Mouse (Mus musculus) G1E-ER4 (cell line): Measurements from ENCODE around the gene Asap3. TPM values are rescaled to one million over a fixed set of nuclear protein-coding genes. Genes with fewer than 3 reads are reported as not detected.

Source experiments
- GATA1 ChIP-seq: IDR thresholded peaks from one replicate; pipeline ENCODE4 v1.8.0; 2012; ENCODE audit warnings: low read length, inconsistent platforms
- polyA plus RNA-seq: library from polyadenylated mRNA; stranded (reverse); fragments of >175 nt; gene quantifications from 2 replicates; pipeline ENCODE4 v1.2.3, GENCODE M21; 2012

Gene Asap3
- polyA plus RNA-seq, 1 experiment = 0.08 TPM

DNA sequence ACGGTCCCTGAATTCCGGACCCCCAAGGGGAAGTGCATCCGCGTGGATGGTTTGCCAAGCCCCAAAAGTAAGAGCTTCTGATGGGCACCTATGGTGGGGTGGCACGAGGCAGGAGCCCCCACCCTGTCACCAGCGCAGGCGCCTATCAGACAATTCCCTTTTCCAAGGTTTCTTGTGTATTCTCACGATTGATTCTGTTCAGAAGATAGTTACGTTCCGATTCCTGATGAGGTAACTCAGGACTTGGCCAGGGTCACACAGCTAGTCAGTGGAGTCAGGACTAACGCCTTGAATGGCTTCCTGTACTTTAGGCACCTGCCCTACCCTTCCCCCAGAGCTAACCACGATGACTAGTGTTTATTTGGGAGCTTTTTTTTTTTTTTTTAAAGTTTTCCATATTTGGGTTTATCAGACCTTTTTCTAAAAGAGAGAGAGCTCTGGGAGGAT, 27.7 kb upstream of the Asap3 start:
- TF ChIP-seq GATA1 = no peak

- TF ChIP-seq GATA1 = no peak
Observed at GRCm38 (mm10) chr4:136179456-136179855, 26.7 kb upstream of the Asap3 start.

DNA sequence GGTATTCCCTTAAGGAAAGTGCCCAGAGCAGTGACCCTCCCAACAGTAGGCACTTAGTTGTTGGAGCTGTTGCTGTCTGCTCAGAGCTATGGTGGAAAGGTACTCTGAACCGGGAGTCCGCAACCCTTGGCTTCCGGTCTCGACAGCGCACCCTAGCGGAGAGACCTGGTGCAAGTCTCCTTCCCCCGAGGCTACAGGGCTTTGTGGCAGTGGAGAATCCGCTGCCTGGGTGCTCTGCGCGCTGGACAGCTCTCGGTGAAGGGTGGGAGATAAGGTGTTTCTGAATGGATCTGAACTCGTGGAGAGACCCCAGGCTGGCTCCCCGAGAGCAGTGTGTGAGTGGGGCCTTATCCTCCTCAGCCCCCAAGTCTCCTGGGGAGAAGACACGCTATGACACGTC, 26.2 kb upstream of the Asap3 start:
- no peak for TF ChIP-seq GATA1

DNA sequence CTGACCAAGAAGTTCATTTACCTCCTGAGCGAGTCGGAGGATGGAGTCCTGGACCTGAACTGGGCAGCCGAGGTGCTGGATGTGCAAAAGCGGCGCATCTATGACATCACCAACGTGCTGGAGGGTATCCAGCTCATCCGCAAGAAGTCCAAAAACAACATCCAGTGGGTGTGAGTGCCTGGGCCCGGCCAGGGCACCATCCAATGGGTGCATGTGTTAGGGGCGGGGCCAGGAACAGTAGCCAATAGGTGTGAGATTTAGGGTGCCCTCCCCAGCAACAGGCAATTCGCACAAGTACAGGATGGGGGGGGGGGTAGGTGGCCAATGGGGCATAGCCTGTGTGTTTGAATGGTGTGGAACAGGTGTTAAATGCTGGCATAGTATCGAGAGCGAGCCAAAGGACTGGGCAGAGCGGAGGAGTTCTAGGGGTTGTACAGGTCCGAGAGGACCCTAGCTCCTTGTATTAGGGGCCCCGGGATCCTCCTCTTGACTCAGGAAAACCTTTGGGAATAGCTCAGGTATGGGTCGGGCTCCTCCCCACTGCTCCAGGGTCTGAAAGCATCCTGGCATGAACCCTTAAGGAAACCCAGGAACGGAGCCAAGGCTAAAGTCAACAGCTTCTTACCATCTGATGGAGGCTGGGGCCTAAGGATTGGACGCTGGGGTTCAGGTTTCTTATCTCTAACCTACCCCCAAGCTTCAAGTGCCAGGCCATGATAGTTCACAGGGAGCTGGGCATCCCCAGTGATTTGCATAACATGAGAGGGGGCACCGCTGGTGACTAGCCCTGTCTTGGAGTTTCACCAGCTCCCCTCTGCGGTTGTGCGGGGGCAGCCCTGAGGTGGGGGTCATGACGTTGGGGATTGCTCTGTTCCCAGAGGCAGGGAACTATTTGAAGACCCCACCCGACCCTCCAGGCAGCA, 25.5 kb upstream of the Asap3 start:
- no peak for TF ChIP-seq GATA1

DNA sequence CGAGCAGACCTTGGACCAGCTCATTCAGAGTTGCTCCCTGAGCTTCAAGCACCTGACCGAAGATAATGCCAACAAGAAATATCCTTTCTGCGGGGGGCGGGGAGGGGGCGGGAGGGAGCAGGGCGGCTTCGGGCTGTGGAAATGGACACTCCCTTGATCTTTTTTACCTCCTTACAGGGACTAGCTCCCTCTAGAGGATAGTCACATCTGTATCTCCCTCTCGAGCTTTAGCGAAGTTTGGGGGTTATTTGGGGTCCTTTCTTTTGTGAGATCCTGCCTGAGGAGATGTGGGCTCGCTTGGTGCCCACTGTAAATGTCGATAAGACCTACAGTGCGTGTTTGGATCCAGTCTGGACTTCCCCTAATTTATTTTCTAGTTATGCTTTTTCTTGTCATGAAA, 24.8 kb upstream of the Asap3 start:
- TF ChIP-seq GATA1 = no peak

GRCm38 (mm10) chr4:136185375-136185774, 20.8 kb upstream of the Asap3 start:
- no peak for TF ChIP-seq GATA1

GRCm38 (mm10) chr4:136186315-136186714, 19.9 kb upstream of the Asap3 start:
- TF ChIP-seq GATA1 = no peak

GRCm38 (mm10) chr4:136186739-136187472, 19.3 kb upstream of the Asap3 start:
- no peak for TF ChIP-seq GATA1

DNA sequence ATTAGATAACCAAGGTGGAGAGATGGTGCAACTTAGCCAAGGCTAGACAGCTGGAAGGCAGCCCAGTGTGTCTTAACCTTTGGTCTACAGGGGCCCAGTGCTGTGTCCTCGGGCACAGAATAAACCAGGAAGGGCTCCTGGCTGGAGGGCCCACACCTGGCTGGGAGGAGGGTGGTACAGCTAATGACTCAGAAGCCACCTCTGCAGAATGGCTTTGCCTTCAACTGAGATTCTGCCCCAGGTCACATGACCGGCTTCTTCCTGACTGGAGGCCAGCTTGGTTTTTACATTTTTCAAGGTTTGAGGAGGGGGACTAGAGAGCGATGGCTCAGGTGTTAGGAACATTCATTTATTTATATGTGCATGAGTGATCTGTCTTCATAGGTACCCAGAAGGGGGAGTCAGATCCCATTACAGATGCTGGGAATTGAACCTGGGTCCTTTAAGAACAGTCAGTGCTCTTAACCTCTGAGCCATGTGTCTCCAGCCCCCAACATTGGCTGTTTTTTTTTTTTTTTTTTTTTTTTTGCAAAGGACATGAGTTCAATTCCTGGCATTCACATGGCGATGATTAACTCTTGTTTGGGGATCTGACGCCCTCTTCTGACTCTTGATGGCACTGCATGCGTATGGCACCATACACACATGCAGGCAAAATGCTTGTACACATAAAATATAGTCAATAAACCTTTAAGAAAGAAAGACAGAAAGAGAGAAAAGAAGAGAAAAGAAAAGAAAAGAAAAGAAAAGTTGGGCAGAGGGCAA, 17.0 kb upstream of the Asap3 start:
- no peak for TF ChIP-seq GATA1

- no peak for TF ChIP-seq GATA1
Observed at GRCm38 (mm10) chr4:136189912-136190311, 16.3 kb upstream of the Asap3 start.

GRCm38 (mm10) chr4:136193571-136193970, 12.6 kb upstream of the Asap3 start:
- TF ChIP-seq GATA1 = no peak

- TF ChIP-seq GATA1 = no peak
Observed at GRCm38 (mm10) chr4:136195029-136195428, 11.1 kb upstream of the Asap3 start.

- TF ChIP-seq GATA1 = no peak
Observed at GRCm38 (mm10) chr4:136195629-136196028, 10.5 kb upstream of the Asap3 start.

- TF ChIP-seq GATA1 = no peak
Observed at GRCm38 (mm10) chr4:136196201-136196600, 10.0 kb upstream of the Asap3 start.

DNA sequence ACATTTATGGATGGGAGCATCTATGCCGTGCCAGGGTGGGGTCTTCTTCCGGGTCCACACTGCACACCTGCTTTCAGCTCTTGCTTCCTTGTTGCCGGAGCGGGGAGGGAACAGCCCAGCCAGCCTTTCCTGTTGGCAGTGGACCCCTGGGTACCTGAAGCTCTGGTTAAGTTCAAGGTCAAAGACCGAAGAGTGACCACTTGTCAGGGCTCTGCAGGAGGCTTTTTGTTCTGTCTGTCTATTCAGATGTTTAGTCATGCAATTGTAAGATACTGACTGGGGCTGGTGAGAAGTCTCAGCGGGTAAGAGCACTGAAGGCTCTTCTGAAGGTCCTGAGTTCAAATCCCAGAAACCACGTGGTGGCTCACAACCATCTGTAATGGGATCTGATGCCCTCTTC, 7.3 kb upstream of the Asap3 start:
- no peak for TF ChIP-seq GATA1
